Mouse (Mus musculus): Measurements from ENCODE around the gene Rev3l.
"Not testable (repeated sequence)": the region's sequence is repeated elsewhere in the genome, so short reads cannot be mapped to it uniquely, and the experiment has no call there.

The Rev3l gene

DNA sequence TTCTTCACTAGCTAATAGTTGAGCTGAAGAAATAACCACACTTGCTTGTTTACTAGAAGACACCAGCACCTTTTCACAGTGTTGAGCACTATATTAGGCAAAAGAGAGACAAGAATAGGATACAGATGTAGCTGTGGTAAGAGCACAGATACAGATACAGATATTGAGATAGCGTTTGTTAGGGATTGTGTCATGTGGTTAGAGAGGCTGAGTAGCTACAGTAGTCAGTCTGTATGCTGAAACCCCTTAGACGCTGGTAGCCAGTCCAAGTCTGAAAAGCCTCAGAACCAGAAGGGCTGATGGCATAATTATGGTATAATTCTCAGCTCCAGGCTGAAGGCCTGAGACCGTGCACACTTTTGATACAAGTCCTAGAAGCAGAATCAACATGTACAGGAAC lies 53.3 kb downstream of the Rev3l start:
- DNase-seq (ENCODE audit: low spot score): no peak

DNA sequence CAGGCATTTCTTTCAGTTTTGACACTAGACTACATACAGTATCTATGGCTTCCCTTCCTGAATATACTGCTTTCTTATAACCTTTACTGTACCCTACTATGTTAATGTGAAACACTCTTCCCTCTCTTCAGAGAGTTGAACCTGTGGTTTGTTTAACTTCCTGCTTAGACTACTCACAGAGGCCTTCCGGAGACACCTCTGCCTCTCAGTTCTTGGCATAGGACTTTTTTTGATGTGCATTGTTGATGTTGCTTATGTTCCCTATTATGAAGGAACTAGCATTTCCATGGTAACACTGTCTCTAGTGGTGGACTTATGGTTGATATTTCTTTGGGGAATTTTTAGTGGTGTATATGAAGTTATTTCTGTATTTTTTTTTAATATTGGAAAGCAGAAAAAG lies 61.4 kb downstream of the Rev3l start:
- peak; percentile 56 for DNase-seq (ENCODE audit: low spot score)

DNA sequence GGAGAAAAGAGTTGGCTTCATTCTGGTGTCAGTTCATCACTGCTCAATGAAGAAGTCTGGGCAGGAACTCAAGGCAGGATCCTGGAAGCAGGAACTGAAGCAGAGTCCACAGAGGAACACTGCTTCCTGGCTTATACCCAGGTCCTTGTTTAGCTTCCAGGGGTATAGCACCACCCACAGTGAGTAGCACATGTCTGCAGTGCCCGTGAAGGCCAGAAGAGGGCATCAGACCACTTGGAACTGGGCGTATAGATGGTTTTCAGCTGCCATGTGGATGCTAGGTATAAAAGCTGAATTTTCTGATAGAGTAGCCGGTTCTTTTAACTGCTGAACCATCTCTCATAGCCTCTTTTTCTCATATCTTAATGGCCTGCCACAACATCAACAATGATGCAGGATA lies 79.6 kb downstream of the Rev3l start:
- DNase-seq (ENCODE audit: low spot score): peak; percentile 56

DNA sequence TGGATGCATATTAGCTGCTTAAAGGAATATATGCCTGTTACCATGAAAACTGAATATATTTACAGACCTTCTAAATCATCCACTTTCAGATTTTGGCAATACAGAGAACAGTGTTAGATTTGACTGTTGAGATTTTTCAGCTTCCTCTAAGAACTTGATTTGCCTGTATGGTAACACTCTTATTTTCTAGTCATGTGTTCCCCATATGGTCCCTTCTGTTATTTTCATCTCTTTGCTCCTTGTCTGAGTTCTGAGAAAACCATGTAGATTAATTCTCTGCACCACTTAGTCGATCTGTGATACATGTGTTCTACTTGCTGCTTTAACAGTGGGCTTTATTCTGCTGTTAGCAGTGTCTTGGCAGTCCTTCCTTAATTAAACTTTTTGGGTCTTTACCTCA lies 110.7 kb downstream of the Rev3l start:
- DNase-seq (ENCODE audit: low spot score): no peak

DNA sequence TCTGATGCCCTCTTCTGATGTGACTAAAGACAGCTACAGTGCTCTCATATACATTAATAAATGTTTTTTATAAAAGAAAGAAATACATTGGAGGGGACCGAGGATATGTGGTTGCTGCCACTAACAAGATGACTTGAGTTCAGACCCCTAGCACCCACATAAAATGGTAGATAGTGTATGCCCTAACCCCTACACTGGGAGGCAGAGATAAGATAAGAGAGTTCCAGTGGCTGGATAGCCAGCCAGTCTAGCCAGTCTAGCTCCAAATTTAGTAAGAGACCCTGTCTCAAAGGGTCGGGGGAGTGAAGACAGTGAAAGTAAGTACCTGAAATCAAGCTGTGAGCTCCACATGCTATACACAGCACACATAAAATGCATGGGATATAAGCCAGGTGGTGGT lies 133.6 kb downstream of the Rev3l start:
- DNase-seq (ENCODE audit: low spot score): no peak

DNA sequence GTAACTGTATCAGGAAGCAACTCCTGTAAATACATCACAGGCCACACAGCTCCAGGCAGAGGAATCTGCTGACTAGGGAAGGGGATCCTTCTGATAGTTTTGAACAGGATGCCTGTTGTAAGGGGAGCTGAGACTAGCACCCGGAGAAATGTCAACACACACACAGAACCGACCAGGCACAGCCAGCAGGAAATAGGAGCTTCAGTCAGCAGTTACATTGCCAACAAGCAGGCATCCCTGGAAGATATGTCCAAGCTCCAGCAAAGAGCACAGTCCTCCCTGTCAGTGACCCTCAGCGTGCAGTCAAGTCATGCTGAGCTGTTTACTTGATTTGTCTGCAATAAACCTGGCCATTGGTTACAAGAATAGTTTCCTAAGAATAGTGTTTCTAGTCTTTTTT lies 156.7 kb downstream of the Rev3l start:
- DNase-seq (ENCODE audit: low spot score): no peak

DNA sequence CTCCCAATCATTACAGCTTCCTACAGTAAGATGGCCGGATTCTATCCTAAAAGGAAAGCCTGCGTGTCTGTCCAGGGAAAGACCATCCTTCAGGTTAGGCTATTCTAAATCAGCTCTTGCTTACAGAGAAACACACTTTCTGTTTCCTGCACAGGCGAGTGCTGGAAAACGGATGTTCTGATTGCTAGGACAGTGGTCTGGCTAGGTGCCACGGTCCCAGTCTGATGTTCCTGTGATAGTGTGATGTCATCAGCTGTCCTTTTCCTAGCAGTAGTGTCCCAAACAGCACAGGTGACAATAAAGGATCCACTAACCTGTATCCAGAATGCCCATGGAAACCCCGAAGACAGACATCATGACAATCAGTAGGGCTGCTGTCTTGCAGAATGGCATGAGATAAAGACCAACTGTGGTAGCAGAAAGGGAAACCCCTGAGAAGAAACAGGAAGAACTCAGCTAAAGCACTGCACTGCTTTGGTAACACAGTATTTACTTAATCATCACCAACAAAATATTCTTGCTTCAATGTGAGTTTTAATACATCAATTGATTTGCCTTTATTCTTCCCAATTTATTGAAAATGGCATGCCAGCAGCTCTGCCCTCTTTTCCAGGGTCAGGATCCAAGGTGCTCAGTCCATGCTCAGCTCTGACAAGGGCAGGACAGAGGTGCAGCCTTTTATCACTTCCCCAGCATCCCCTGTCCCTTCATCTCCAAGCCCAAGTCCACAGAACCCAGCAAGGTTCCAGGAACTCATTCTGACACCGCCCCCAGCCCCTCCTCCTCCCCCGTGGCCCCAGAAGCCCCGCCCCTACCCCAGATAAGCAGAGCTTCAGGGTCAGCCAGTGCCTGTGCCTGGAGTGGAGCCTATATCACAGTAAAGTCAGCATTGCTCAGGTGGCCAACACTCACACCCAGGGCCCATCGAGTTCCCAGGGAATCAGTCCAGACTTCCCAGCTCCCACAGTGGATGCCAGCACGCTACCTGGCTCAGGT lies 162.1 kb downstream of the Rev3l start:
- no peak for DNase-seq (ENCODE audit: low spot score)

DNA sequence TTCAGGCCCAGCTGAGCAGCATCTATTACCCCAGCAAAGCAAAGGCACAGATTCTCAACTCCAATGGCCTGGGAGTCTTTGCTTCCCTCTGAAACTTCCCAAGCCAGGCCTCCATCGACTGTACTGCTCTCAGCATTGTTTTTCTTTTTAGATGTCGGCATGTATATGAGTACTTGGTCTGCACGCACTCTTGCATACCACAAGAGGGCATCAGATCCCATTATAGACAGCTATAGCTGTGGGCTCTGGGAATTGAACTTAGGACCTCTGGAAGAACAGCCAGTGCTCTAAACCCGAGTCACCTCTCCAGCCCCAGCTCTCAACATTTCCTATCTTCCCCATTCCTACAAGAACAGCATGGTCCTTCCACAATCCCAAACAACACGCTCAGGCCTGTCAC lies 164.6 kb downstream of the Rev3l start:
- no peak for DNase-seq (ENCODE audit: low spot score)

DNA sequence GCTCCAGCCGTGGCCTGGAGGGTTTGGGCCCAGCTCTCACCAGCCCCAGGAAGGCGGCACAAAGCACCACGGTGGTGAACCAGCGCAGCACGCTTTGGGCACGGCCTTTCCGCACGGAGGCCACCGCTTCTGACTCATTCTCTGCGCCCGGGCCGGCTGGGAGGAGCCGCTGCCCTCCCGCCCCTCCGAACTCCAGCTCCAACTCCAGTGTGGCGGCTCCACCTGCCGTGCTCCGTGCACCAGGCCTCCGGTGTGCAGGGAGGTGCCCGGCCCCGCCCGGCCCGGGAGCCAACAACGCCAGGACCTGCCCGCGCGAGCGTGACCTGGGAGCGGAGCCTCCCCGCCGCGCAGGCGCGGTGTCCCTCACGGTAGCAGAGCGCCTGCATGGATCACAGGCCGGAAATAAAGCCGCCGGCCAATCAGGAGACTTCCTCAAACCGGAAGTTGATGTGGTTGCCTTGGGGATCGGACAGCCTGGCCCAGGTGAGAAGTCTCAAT lies 167.0 kb downstream of the Rev3l start, which contains the start of gene Mfsd4b4:
TSS of gene Mfsd4b4 (minus strand) at position 365 of the 498 bp plus-strand sequence.
- peak; percentile 75 for DNase-seq (ENCODE audit: low spot score)

DNA sequence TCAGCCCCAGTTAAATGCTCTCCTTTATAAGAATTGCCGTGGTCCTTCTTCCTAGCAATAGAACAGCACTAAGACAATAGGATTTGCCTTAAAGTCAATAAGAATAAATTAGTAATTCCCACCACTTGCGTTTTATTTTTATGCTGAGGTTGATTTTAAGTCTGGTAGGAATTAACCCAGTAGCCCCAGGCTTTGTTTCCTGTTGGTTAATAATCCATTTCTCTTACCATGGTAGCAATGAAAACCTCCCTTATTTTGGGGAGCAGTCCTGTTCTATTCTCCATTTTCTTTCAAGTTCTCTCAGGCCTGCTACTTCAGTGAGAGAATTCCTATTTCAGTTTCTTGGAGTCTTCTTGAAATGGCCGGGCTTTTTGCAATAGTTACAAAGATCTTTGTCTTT lies 172.3 kb downstream of the Rev3l start:
- no peak for DNase-seq (ENCODE audit: low spot score)

DNA sequence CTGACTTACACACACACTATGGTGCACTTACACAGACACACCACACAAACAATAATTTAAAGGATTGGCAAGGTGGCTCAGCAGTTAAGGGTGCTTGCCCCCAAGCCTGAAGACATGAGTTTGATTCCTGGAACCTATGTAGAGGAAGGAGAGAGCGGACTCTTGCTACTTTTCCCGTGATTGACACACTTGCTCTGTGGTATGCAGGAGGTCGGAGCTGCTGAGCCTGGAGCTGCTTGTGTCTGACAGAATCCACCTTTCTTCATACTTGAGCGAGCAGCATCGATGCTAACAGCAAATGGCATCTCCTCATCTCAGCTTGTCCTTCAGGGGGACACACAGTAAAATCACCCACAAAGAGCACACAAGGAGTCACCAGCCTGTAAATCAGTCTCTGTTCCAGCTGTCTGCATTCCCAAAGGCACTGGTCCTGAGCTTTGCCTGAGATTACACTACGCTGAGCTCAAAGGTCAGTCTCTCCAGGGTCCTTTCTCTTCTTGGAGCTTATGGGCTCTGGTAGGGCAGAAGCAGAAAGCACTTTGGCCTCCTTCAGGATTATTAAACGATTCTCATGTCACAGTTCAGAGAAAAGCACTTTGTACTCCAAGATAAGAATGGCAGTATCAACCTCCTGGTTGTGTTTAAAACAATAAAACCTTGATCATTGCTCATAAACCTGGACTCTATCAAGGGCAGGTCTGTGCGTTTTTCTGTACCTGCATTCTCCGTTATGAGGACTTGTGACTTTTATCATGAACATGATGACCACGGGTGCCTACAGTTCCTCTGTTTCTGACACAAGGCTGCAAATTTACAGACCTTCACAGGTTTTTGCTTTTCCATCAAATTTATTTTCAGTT lies 175.1 kb downstream of the Rev3l start:
- DNase-seq (ENCODE audit: low spot score): no peak

DNA sequence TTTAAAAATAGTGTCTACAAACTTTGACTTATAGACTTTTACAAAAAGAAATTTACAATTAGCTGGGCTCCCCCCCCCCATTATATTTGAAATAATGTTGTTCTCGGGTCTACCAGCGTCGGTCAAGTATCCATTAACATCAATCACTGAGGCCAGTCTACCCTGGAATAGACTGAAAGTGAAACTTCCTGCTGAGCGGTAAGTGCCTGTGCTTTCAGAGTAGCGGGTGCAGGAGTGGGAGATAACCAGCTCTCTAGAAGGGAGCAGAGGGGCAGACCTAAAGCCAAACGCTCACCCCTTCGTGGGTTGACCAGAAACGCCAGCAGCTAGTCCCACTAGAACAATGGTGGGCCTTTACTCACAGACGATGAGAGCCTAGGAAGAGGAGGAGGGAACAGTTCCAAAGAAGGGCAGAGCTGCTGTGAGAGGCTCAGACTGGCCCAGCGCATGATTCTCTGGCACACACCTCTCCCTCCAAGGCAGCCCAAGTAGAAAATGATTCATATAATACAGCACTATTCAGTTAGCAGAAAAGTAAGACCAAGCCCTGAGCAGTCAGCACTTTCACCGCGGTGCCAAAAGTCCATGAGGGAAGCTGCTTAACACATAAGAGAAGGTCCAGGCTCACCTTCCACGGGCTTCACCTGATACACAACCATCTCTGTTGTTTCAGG lies 177.0 kb downstream of the Rev3l start:
- no peak for DNase-seq (ENCODE audit: low spot score)

DNA sequence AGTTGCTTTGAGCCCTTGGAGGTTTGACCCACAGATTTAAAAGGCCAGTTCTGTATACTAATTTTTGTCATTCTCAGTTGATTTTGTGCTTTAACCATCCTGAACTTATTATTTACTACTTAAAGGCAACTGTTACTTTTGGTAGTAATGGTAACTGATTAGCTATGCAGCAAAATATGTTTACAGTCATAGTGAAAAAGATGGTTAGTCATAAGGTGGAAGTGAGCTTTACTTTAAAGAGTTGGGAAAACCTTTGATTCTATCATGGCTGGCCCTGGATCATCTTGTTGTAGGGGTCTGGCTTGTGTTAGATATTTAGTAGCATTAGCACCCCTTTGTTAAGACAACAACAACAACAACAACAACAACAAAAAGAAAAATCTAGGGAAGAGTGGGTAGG lies 180.7 kb downstream of the Rev3l start:
- no peak for DNase-seq (ENCODE audit: low spot score)

DNA sequence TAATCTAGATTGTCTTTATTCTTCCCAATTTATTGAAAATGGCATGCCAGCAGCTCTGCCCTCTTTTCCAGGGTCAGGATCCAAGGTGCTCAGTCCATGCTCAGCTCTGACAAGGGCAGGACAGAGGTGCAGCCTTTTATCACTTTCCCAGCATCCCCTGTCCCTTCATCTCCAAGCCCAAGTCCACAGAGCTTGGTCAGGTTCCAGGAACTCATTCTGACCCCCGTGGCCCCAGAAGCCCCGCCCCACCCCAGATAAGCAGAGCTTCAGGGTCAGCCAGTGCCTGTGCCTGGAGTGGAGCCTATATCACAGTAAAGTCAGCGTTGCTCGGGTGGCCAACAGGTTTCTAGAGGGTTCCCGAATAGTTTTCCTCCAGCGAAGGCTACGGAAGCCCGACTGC lies 192.6 kb downstream of the Rev3l start:
- DNase-seq (ENCODE audit: low spot score): not testable (repeated sequence)

Measured in T-cell, adult 2 months (primary cell).